Comparison of ENCODE assay signal across 9 mouse cellular contexts in genomic region chr8:111624081-111624852, GRCm38 (mm10). TPM values are rescaled to one million over a fixed set of nuclear protein-coding genes. Genes with fewer than 3 reads are reported as not detected.
A peak's percentile ranks its signal among the peaks of the same experiment; 100 is the strongest.
DNase-seq lines count a peak whose midpoint lies in the region; ATAC-seq and TF ChIP-seq lines count a peak whose summit lies in the region.
"Had no signal": no experiment of that assay in that cellular context is flagged by ENCODE, and none has a peak within 500 bp of the region (broad histone marks: within the 10 kb centered on the region; RNA-seq: fewer than 3 reads in every experiment).

No protein-coding gene starts in this region.

- no peaks in the 10 kb centered on the region for H3K27me3 ChIP-seq in embryonic facial prominence, embryonic 15.5 days
- H3K27me3 ChIP-seq in embryonic facial prominence, embryonic 10.5 days (replicated peaks; ENCODE audit: low read depth, poor library complexity, severe bottlenecking) = no peaks in the 10 kb centered on the region
- no peaks in the 10 kb centered on the region for H3K27me3 ChIP-seq in heart, postnatal 0 days (ENCODE audit: control insufficient read depth, insufficient read depth, low read length)
- no peaks in the 10 kb centered on the region for H3K27me3 ChIP-seq in small intestine, adult 2 months (ENCODE audit: control insufficient read depth, insufficient read depth, low read length)
- H3K27me3 ChIP-seq in hindbrain, embryonic 14.5 days (ENCODE audit: control insufficient read depth, insufficient read depth, low read length) = no peaks in the 10 kb centered on the region

- H3K4me1 ChIP-seq in embryonic facial prominence, embryonic 15.5 days = peaks cover 24% of the 10 kb centered on the region
- no peaks in the 10 kb centered on the region; the same call in 1 of the 2 replicates for H3K4me1 ChIP-seq in embryonic facial prominence, embryonic 10.5 days
- peaks cover 26% of the 10 kb centered on the region for H3K4me1 ChIP-seq in heart, postnatal 0 days (ENCODE audit: control insufficient read depth, insufficient read depth)
- H3K4me1 ChIP-seq in small intestine, adult 2 months (ENCODE audit: control insufficient read depth, insufficient read depth, insufficient read length, low read length) = peaks cover 7% of the 10 kb centered on the region
- 0 out of 2 replicates have a peak, but pooled peaks cover 3% of the 10 kb centered on the region for H3K4me1 ChIP-seq in hindbrain, embryonic 14.5 days (replicated peaks; ENCODE audit: control insufficient read depth, insufficient read depth, low read length)

- 76% methylated on average over 12 of the region's 12 CpGs for WGBS in embryonic facial prominence, embryonic 15.5 days
- WGBS in embryonic facial prominence, embryonic 10.5 days = 85% methylated on average over 12 of the region's 12 CpGs
- WGBS in heart, postnatal 0 days = 57% methylated on average over 12 of the region's 12 CpGs
- 67% methylated on average over 12 of the region's 12 CpGs for WGBS in small intestine, adult 2 months
- WGBS in hindbrain, embryonic 14.5 days = 82% methylated on average over 12 of the region's 12 CpGs

- no peak for TF ChIP-seq CTCF in heart, postnatal 0 days (IDR thresholded peaks at IDR 0.05; ENCODE audit: low read depth)
- TF ChIP-seq CTCF in small intestine, adult 2 months (IDR thresholded peaks at IDR 0.05; ENCODE audit: extremely low read depth, insufficient read length, insufficient replicate concordance, low read depth, low read length) = no peak

- H3K9me3 ChIP-seq in embryonic facial prominence, embryonic 15.5 days (replicated peaks) = no peaks in the 10 kb centered on the region
- no peaks in the 10 kb centered on the region for H3K9me3 ChIP-seq in embryonic facial prominence, embryonic 10.5 days
- no peaks in the 10 kb centered on the region for H3K9me3 ChIP-seq in heart, postnatal 0 days (replicated peaks; ENCODE audit: control insufficient read depth, low read length)
- no peaks in the 10 kb centered on the region for H3K9me3 ChIP-seq in hindbrain, embryonic 14.5 days (ENCODE audit: control insufficient read depth, low read length)

- no peak for ATAC-seq in embryonic facial prominence, embryonic 15.5 days (ENCODE audit: insufficient number of reproducible peaks, low FRiP score, low TSS enrichment, low read depth)
- ATAC-seq in heart, postnatal 0 days (ENCODE audit: insufficient read depth, low read depth) = peak; percentile 54
- ATAC-seq in hindbrain, embryonic 14.5 days (ENCODE audit: low FRiP score) = no peak

- peak overlapping the region; percentile 14 for H3K27ac ChIP-seq in embryonic facial prominence, embryonic 15.5 days (replicated peaks)
- H3K27ac ChIP-seq in embryonic facial prominence, embryonic 10.5 days (replicated peaks) = no peak overlapping the region
- peak overlapping the region; percentile 73 for H3K27ac ChIP-seq in heart, postnatal 0 days (ENCODE audit: low read depth)
- H3K27ac ChIP-seq in small intestine, adult 2 months (ENCODE audit: insufficient read depth, low read depth, low read length) = 0 out of 2 replicates have a peak overlapping the region, but pooled peaks have one; percentile 11
- H3K27ac ChIP-seq in hindbrain, embryonic 14.5 days = no peak overlapping the region

- TF ChIP-seq EP300 in heart, postnatal 0 days (IDR thresholded peaks at IDR 0.05; ENCODE audit: low read depth) = no peak

- no peak overlapping the region for H3K4me2 ChIP-seq in embryonic facial prominence, embryonic 15.5 days (replicated peaks)
- no peak overlapping the region for H3K4me2 ChIP-seq in heart, postnatal 0 days (ENCODE audit: low read depth, low read length)
- H3K4me2 ChIP-seq in hindbrain, embryonic 14.5 days (replicated peaks) = no peak overlapping the region

- H3K4me3 ChIP-seq in embryonic facial prominence, embryonic 15.5 days (replicated peaks) = no peak overlapping the region
- H3K4me3 ChIP-seq in embryonic facial prominence, embryonic 10.5 days = no peak overlapping the region
- H3K4me3 ChIP-seq in heart, postnatal 0 days (ENCODE audit: low read depth, low read length) = no peak overlapping the region
- H3K4me3 ChIP-seq in small intestine, adult 2 months (ENCODE audit: low read depth, low read length) = no peak overlapping the region
- H3K4me3 ChIP-seq in hindbrain, embryonic 14.5 days (replicated peaks; ENCODE audit: low read length) = no peak overlapping the region
- H3K4me3 ChIP-seq: erythroblast, embryonic 14.5 days had no signal

- H3K36me3 ChIP-seq in embryonic facial prominence, embryonic 15.5 days = peaks cover 18% of the 10 kb centered on the region; the same call in 1 of the 2 replicates
- H3K36me3 ChIP-seq in embryonic facial prominence, embryonic 10.5 days (replicated peaks) = peaks cover 80% of the 10 kb centered on the region
- peaks cover 15% of the 10 kb centered on the region; the same call in 1 of the 2 replicates for H3K36me3 ChIP-seq in heart, postnatal 0 days (replicated peaks; ENCODE audit: control insufficient read depth, insufficient read depth, low read length)
- H3K36me3 ChIP-seq in small intestine, adult 2 months (ENCODE audit: control insufficient read depth, insufficient read depth, low read length) = no peaks in the 10 kb centered on the region; the same call in 1 of the 2 replicates
- peaks cover 47% of the 10 kb centered on the region for H3K36me3 ChIP-seq in hindbrain, embryonic 14.5 days (replicated peaks; ENCODE audit: control insufficient read depth, insufficient read depth)

- H3K9ac ChIP-seq in embryonic facial prominence, embryonic 15.5 days = no peak overlapping the region
- H3K9ac ChIP-seq in heart, postnatal 0 days (replicated peaks; ENCODE audit: low read depth, low read length) = 0 out of 2 replicates have a peak overlapping the region, but pooled peaks have one; percentile 22
- no peak overlapping the region for H3K9ac ChIP-seq in hindbrain, embryonic 14.5 days

- no peak for DNase-seq in embryonic facial prominence, embryonic 10.5 days (ENCODE audit: low spot score)
- DNase-seq in 3T3-L1 (ENCODE audit: low read depth, low spot score) = peak; percentile 97
- peak; percentile 84 for DNase-seq in cerebellum, adult 11-12 months
- peak; percentile 51 for DNase-seq in heart, postnatal 0 days (ENCODE audit: low spot score)
- DNase-seq in left cerebral cortex, adult 8-10 months (ENCODE audit: low spot score in 2 of 2) = peak; percentile 38 to 71
- no peak for DNase-seq in hindbrain, embryonic 14.5 days (ENCODE audit: low spot score)

- TF ChIP-seq POLR2A in small intestine, adult 2 months (IDR thresholded peaks at IDR 0.05; ENCODE audit: low read depth, low read length) = no peak

RNA-seq across cellular contexts. Expression of gene Ldhd, which starts 5.9 kb away (rescaled TPM):
- 0.68 and 0.99 TPM in 2 replicates for polyA plus RNA-seq in embryonic facial prominence, embryonic 15.5 days (2015; fragmentation: Nextera tagmentation; extraction: Ambion mirVana)
- 0.23 and 0.25 TPM in 2 replicates for polyA plus RNA-seq in embryonic facial prominence, embryonic 10.5 days (2016; fragmentation: Nextera tagmentation; extraction: Ambion mirVana)
- 2.7 and 4.3 TPM in 2 replicates for total RNA-seq in heart, postnatal 0 days (2014; rRNA removed; ENCODE audit: low replicate concordance)
- 1.3 and 1.5 TPM in 2 replicates for polyA plus RNA-seq in heart, postnatal 0 days (2015; fragmentation: Nextera tagmentation; extraction: Ambion mirVana)
- 10 to 100 TPM; 10.6 to 11.4 (median 10.8) TPM for total RNA-seq in left cerebral cortex, adult 8-10 months (2022)
- polyA plus RNA-seq in small intestine, adult 2 months (2012; rRNA removed) = 2.8 and 8.4 TPM in 2 replicates
- 0.56 and 0.60 TPM in 2 replicates for polyA plus RNA-seq in hindbrain, embryonic 14.5 days (2014; fragmentation: Nextera tagmentation; extraction: Ambion mirVana)
- polyA plus RNA-seq: erythroblast, embryonic 14.5 days had no signal

RNA-seq across cellular contexts. Expression of gene Zfp1, which starts 18.9 kb away (rescaled TPM):
- polyA plus RNA-seq in embryonic facial prominence, embryonic 15.5 days (2015; fragmentation: Nextera tagmentation; extraction: Ambion mirVana) = 22.3 and 25.9 TPM in 2 replicates
- polyA plus RNA-seq in embryonic facial prominence, embryonic 10.5 days (2016; fragmentation: Nextera tagmentation; extraction: Ambion mirVana) = 20.2 and 20.9 TPM in 2 replicates
- 7.5 and 18.3 TPM in 2 replicates for total RNA-seq in heart, postnatal 0 days (2014; rRNA removed; ENCODE audit: low replicate concordance)
- polyA plus RNA-seq in heart, postnatal 0 days (2015; fragmentation: Nextera tagmentation; extraction: Ambion mirVana) = 11.9 and 12.0 TPM in 2 replicates
- total RNA-seq in left cerebral cortex, adult 8-10 months (2022) = 10 to 100 TPM; 22.1 to 25.2 (median 24.1) TPM
- polyA plus RNA-seq in small intestine, adult 2 months (2012; rRNA removed) = 1.3 and 1.6 TPM in 2 replicates
- 27.5 and 28.3 TPM in 2 replicates for polyA plus RNA-seq in hindbrain, embryonic 14.5 days (2014; fragmentation: Nextera tagmentation; extraction: Ambion mirVana)

Comparison
In these comparisons a context has a peak if more than half of its experiments do, and no peak if none do; other contexts are left out.
1. H3K27ac ChIP-seq: peak in embryonic facial prominence, embryonic 15.5 days (single experiment), heart, postnatal 0 days (single experiment) and small intestine, adult 2 months (single experiment); none in embryonic facial prominence, embryonic 10.5 days (single experiment) and hindbrain, embryonic 14.5 days (single experiment).
2. DNase-seq: peak in 3T3-L1 (single experiment), cerebellum, adult 11-12 months (single experiment), heart, postnatal 0 days (single experiment) and left cerebral cortex, adult 8-10 months (2 of 2); none in embryonic facial prominence, embryonic 10.5 days (single experiment) and hindbrain, embryonic 14.5 days (single experiment).